Mouse (Mus musculus) hindbrain, embryonic 15.5 days (tissue): Measurements from ENCODE around the gene Mbnl2. TPM values are rescaled to one million over a fixed set of nuclear protein-coding genes. Genes with fewer than 3 reads are reported as not detected.

Experiments used
- ATAC-seq: fragments of 200-750 bp; cut with Nextera tagmentation; 2 replicates; pipeline ENCODE4 v1.8.0; 2017; ENCODE audit warnings: low read depth, moderate number of reproducible peaks, moderate TSS enrichment; ENCODE audit not compliant: low FRiP score
- H3K27ac ChIP-seq: fragments of 300-500 bp; sonication (generic); replicated peaks from 2 replicates; pipeline ENCODE4 v1.5.1; 2015; ENCODE audit warnings: mild to moderate bottlenecking, inconsistent platforms
- H3K27me3 ChIP-seq: fragments of 300-500 bp; sonication (generic); 2 replicates; pipeline ENCODE4 v1.6.1; 2015; ENCODE audit warnings: control low read depth, inconsistent platforms
- H3K36me3 ChIP-seq: fragments of 300-500 bp; sonication (generic); 2 replicates; pipeline ENCODE4 v1.6.1; 2015; ENCODE audit warnings: control low read depth, inconsistent platforms
- H3K4me1 ChIP-seq: fragments of 300-500 bp; sonication (generic); replicated peaks from 2 replicates; pipeline ENCODE4 v1.6.1; 2015; ENCODE audit warnings: control low read depth, inconsistent platforms
- H3K4me2 ChIP-seq: fragments of 300-500 bp; sonication (generic); 2 replicates; pipeline ENCODE4 v1.6.1; 2015; ENCODE audit warnings: moderate library complexity, mild to moderate bottlenecking, inconsistent platforms
- H3K4me3 ChIP-seq: fragments of 300-500 bp; sonication (generic); 2 replicates; pipeline ENCODE4 v1.5.1; 2015; ENCODE audit warnings: mild to moderate bottlenecking, inconsistent platforms
- H3K9ac ChIP-seq: fragments of 300-500 bp; sonication (generic); 2 replicates; pipeline ENCODE4 v1.6.1; 2015; ENCODE audit warnings: inconsistent platforms
- H3K9me3 ChIP-seq: fragments of 300-500 bp; sonication (generic); 2 replicates; pipeline ENCODE4 v1.6.1; 2016; ENCODE audit warnings: control low read depth, inconsistent platforms
- WGBS: fragments of 180-500 bp; shearing (Covaris S2); methylation state at CpG from one replicate; pipeline ENCODE4 v1.1.7; 2015; 5-methylcytosine and 5-hydroxymethylcytosine counted together
- polyA plus RNA-seq: library from polyadenylated mRNA; unstranded; fragments of >200 nt; fragmentation: Nextera tagmentation; extraction: Ambion mirVana; gene quantifications from 2 replicates; pipeline ENCODE4 v1.2.1, GENCODE M21; 2015

Gene Mbnl2
- polyA plus RNA-seq, 1 experiment from 2014 or later: 25.5 TPM

- 85% methylated on average over 6 of the region's 6 CpGs for WGBS
- no peak overlapping the region for H3K27ac ChIP-seq
- H3K4me3 ChIP-seq: no peak overlapping the region
- no peak for ATAC-seq
- peaks cover 15% of the 10 kb centered on the region for H3K4me1 ChIP-seq
- H3K27me3 ChIP-seq: no peaks in the 10 kb centered on the region
- H3K9ac ChIP-seq: no peak overlapping the region
- H3K9me3 ChIP-seq: no peaks in the 10 kb centered on the region
- no peak overlapping the region for H3K4me2 ChIP-seq
- no peaks in the 10 kb centered on the region for H3K36me3 ChIP-seq
Measured at GRCm38 (mm10) chr14:120292617-120293195, 17.2 kb downstream of the Mbnl2 start.

DNA sequence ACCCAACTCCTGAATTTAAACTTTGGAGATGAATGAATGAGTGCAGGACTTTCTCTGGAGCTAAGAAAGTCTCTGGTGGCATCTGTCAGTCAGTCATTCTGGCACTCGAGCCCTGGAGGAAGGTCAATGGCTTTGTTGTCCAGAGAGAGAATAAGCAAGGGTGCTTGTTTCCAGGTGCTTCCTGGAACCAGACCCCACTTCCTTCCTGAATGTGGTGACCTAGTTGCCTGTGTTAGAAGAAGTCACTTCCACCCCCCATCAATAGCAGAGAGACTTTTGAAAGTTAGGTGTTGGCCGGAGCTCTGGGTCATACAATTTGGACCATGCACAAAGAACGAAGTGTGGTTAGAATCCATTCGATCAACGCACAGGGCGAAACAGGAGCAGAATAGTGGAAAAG lies 19.0 kb downstream of the Mbnl2 start:
- H3K27ac ChIP-seq: no peak overlapping the region
- H3K9ac ChIP-seq: no peak overlapping the region
- H3K4me1 ChIP-seq: peaks cover 16% of the 10 kb centered on the region
- no peaks in the 10 kb centered on the region for H3K27me3 ChIP-seq
- 89% methylated on average over 6 of the region's 6 CpGs for WGBS
- H3K4me3 ChIP-seq: no peak overlapping the region
- no peaks in the 10 kb centered on the region for H3K9me3 ChIP-seq
- H3K4me2 ChIP-seq: no peak overlapping the region
- no peak for ATAC-seq
- H3K36me3 ChIP-seq: no peaks in the 10 kb centered on the region

- 82% methylated on average over 13 of the region's 13 CpGs for WGBS
- Histone ChIP-seq H3K9ac (no peak overlapping the region), H3K27ac (no peak overlapping the region), H3K4me2 (no peak overlapping the region), H3K27me3 (no peaks in the 10 kb centered on the region), H3K4me3 (no peak overlapping the region), H3K4me1 (peaks cover 19% of the 10 kb centered on the region), H3K36me3 (no peaks in the 10 kb centered on the region), H3K9me3 (no peaks in the 10 kb centered on the region)
- peak; percentile 48; the same call in 1 of the 2 replicates for ATAC-seq
Measured at GRCm38 (mm10) chr14:120295355-120296220, 20.1 kb downstream of the Mbnl2 start.

GRCm38 (mm10) chr14:120296231-120297006 lies 20.9 kb downstream of the Mbnl2 start:
- Histone ChIP-seq H3K4me2 (no peak overlapping the region), H3K4me3 (no peak overlapping the region), H3K9me3 (no peaks in the 10 kb centered on the region), H3K4me1 (peaks cover 19% of the 10 kb centered on the region), H3K27ac (no peak overlapping the region), H3K36me3 (no peaks in the 10 kb centered on the region), H3K27me3 (no peaks in the 10 kb centered on the region), H3K9ac (no peak overlapping the region)
- 71% methylated on average over 17 of the region's 17 CpGs for WGBS
- no peak for ATAC-seq

DNA sequence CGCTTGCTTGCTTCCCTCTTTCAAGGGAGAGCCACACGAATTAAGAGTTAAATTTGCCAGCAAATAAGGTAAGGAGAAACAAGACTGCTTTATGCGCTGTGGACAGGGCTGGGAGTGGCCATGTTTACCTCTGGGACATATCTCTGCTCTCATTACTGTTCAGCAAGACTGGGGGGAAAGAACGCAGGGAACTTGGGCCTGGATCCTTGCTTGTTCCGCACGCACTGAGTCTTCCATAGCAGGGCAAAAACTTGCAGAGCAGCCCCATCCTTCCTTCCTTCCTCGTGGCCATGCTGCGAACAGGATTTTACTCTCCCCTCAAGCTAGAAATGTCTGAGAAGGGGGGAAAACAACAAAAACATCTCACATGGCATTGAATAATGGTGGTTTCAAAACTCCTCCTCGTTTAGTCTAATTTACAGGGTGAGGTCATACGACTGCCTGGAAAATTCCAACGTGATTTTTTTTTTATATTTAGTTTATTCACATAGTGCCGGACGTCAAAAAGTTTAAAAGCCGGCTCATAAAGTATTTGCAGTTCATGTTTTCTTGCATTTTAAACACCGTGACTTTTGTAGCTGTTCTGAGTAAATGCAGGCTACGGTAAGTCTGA lies 21.8 kb downstream of the Mbnl2 start:
- Histone ChIP-seq H3K27ac (no peak overlapping the region), H3K27me3 (no peaks in the 10 kb centered on the region), H3K4me1 (peaks cover 19% of the 10 kb centered on the region), H3K36me3 (no peaks in the 10 kb centered on the region), H3K9ac (no peak overlapping the region), H3K4me3 (no peak overlapping the region), H3K4me2 (no peak overlapping the region), H3K9me3 (no peaks in the 10 kb centered on the region)
- 57% methylated on average over 16 of the region's 16 CpGs for WGBS
- no peak for ATAC-seq

DNA sequence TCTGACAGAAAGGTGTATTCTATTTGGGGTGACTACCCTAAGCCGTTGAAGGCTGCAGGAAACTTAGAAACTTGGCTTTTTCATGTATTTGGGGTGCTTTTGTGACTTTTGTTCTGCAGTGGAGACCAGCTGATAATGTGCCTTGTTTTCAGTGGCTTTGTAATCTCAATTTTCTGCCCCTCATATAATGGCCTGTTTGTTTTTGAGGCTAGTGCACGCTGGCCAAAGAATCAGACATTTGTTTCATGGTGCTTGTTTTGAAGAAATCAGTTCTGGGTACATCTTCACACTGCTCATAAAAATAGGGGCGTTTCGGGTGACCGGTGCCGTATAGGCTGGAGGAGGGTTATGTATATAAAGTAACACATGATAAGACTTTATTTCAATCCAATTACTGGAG lies 22.4 kb downstream of the Mbnl2 start:
- H3K9me3 ChIP-seq: no peaks in the 10 kb centered on the region
- no peak overlapping the region for H3K9ac ChIP-seq
- WGBS: 73% methylated on average over 6 of the region's 6 CpGs
- H3K36me3 ChIP-seq: no peaks in the 10 kb centered on the region
- ATAC-seq: no peak
- H3K27me3 ChIP-seq: no peaks in the 10 kb centered on the region
- peaks cover 21% of the 10 kb centered on the region for H3K4me1 ChIP-seq
- no peak overlapping the region for H3K27ac ChIP-seq
- H3K4me3 ChIP-seq: no peak overlapping the region
- H3K4me2 ChIP-seq: no peak overlapping the region

- WGBS: 75% methylated on average over 5 of the region's 5 CpGs
Measured at GRCm38 (mm10) chr14:120298439-120298838, 23.0 kb downstream of the Mbnl2 start.

DNA sequence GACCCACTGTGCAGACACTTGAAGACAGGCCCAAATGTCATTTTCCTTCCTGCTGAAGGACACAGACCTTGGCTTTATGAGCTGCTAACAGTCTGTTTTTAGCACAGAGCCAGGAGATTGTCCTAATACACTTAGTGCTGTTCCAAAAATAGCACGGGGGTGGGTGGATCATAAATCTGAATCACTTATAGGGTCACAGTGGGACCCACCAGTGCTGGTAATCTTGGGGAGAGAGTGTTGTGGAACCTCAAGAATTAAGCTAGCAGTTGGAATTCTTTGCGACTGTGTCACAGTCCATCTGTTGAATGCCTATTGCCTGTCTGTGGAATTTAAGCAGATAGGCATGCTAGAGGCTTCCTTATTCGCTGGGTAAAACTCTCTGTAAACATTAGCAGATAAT lies 24.2 kb downstream of the Mbnl2 start:
- H3K4me3 ChIP-seq: no peak overlapping the region
- no peak for ATAC-seq
- peaks cover 28% of the 10 kb centered on the region for H3K4me1 ChIP-seq
- no peak overlapping the region for H3K4me2 ChIP-seq
- H3K36me3 ChIP-seq: no peaks in the 10 kb centered on the region
- no peak overlapping the region for H3K9ac ChIP-seq
- no peaks in the 10 kb centered on the region for H3K9me3 ChIP-seq
- no peak overlapping the region for H3K27ac ChIP-seq
- no peaks in the 10 kb centered on the region for H3K27me3 ChIP-seq
- WGBS: 67% methylated on average over 3 of the region's 3 CpGs

More at GRCm38 (mm10) chr14:120298439-120298838, 23.0 kb downstream of the Mbnl2 start:
- Histone ChIP-seq H3K27me3 (no peaks in the 10 kb centered on the region), H3K36me3 (no peaks in the 10 kb centered on the region), H3K4me3 (no peak overlapping the region), H3K4me2 (no peak overlapping the region), H3K9ac (no peak overlapping the region), H3K4me1 (peaks cover 27% of the 10 kb centered on the region), H3K9me3 (no peaks in the 10 kb centered on the region), H3K27ac (no peak overlapping the region)
- no peak for ATAC-seq

GRCm38 (mm10) chr14:120300191-120300590 lies 24.7 kb downstream of the Mbnl2 start:
- Histone ChIP-seq H3K27ac (no peak overlapping the region), H3K36me3 (no peaks in the 10 kb centered on the region), H3K4me3 (no peak overlapping the region), H3K4me2 (no peak overlapping the region), H3K4me1 (peaks cover 28% of the 10 kb centered on the region), H3K9ac (no peak overlapping the region), H3K9me3 (no peaks in the 10 kb centered on the region), H3K27me3 (no peaks in the 10 kb centered on the region)
- no peak for ATAC-seq
- WGBS: 76% methylated on average over 4 of the region's 4 CpGs

GRCm38 (mm10) chr14:120300814-120301213 lies 25.3 kb downstream of the Mbnl2 start:
- no peaks in the 10 kb centered on the region for H3K27me3 ChIP-seq
- no peak for ATAC-seq
- 92% methylated on average over 4 of the region's 4 CpGs for WGBS

DNA sequence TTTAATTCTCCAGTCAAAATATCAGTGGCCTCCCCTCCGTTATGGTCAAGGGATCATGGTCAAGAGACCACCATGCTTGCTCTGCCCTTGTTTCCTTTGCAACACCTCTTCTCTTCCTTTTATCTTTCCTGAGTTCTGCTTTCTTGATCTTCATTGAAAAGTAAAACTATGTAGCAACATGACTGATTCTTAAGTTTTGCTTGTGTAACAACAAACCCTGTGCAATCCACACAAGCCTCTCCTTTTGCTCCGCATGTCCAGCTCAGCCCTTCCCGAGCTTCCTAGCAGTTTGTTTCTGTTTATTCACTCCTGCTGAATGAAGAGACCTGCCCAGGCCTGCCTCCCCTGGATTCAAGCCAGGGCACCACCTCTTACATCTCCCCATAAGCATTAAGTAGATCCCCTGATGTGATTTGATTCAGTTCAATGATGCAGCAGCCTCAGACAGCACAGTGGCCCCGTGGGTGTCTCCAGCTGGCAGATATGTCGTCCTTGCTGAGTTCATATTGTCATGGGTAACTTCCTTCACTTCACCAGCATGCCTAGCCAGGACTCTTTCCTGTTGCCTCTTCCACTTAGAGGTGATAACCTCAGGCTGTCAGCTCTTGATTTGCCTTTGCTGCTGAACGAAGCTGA lies 27.6 kb downstream of the Mbnl2 start:
- H3K27me3 ChIP-seq: no peaks in the 10 kb centered on the region
- H3K9me3 ChIP-seq: no peaks in the 10 kb centered on the region
- no peak overlapping the region for H3K27ac ChIP-seq
- 28% methylated on average over 6 of the region's 6 CpGs for WGBS
- ATAC-seq: no peak
- no peak overlapping the region for H3K4me2 ChIP-seq
- no peak overlapping the region for H3K9ac ChIP-seq
- peaks cover 22% of the 10 kb centered on the region for H3K4me1 ChIP-seq
- H3K4me3 ChIP-seq: no peak overlapping the region
- no peaks in the 10 kb centered on the region for H3K36me3 ChIP-seq

More at GRCm38 (mm10) chr14:120300814-120301213, 25.3 kb downstream of the Mbnl2 start:
- no peak overlapping the region for H3K27ac ChIP-seq
- no peaks in the 10 kb centered on the region for H3K36me3 ChIP-seq
- H3K4me2 ChIP-seq: no peak overlapping the region
- H3K9ac ChIP-seq: no peak overlapping the region
- no peak overlapping the region for H3K4me3 ChIP-seq
- H3K9me3 ChIP-seq: no peaks in the 10 kb centered on the region
- peaks cover 24% of the 10 kb centered on the region for H3K4me1 ChIP-seq
